Mouse (Mus musculus) liver, embryonic 14.5 days (tissue): ENCODE data around the gene Treh. TPM values are rescaled to one million over a fixed set of nuclear protein-coding genes. Genes with fewer than 3 reads are reported as not detected.
"Not testable (repeated sequence)": the region's sequence is repeated elsewhere in the genome, so short reads cannot be mapped to it uniquely, and the experiment has no call there.

ENCODE experiments used
- ATAC-seq: fragments of 200-750 bp; cut with Nextera tagmentation; 2 replicates; pipeline ENCODE4 v1.8.0; 2017; ENCODE audit warnings: moderate number of reproducible peaks, mild to moderate bottlenecking, moderate library complexity; ENCODE audit not compliant: insufficient read depth
- DNase-seq, 3 experiments: peaks; one replicate each; pipeline ENCODE4 v3.0.0-alpha.2; 2012 to 2013; ENCODE audit warnings: low read depth in 3 of 3, low spot score in 3 of 3
- H3K27ac ChIP-seq: fragments of 300-500 bp; sonication (generic); 2 replicates; pipeline ENCODE4 v1.5.1; 2014; ENCODE audit warnings: moderate library complexity, mild to moderate bottlenecking, control low read depth, inconsistent platforms
- H3K27me3 ChIP-seq: fragments of 300-500 bp; sonication (generic); 2 replicates; pipeline ENCODE4 v1.6.1; 2014; ENCODE audit warnings: mild to moderate bottlenecking, low read length, moderate library complexity; ENCODE audit not compliant: control insufficient read depth, insufficient read depth
- H3K36me3 ChIP-seq: fragments of 300-500 bp; sonication (generic); replicated peaks from 2 replicates; pipeline ENCODE4 v1.6.1; 2014; ENCODE audit warnings: low read depth; ENCODE audit not compliant: control insufficient read depth, insufficient read depth
- H3K4me1 ChIP-seq, 2 experiments: fragments of 200-500 bp in 1 of 2; fragments of 300-500 bp in 1 of 2; sonication (generic) in 1 of 2; replicated peaks; 2 replicates each; pipeline ENCODE4 v1.6.1; 2012 to 2014; ENCODE audit warnings: antibody characterized with exemption in 1 of 2, inconsistent platforms in 1 of 2, low read length in 1 of 2; ENCODE audit not compliant: control insufficient read depth in 2 of 2, insufficient read depth in 2 of 2
- H3K4me2 ChIP-seq: fragments of 300-500 bp; sonication (generic); 2 replicates; pipeline ENCODE4 v1.6.1; 2014; ENCODE audit warnings: low read depth, mild to moderate bottlenecking, control low read depth, moderate library complexity
- H3K4me3 ChIP-seq, 2 experiments: fragments of 200-500 bp in 1 of 2; fragments of 300-500 bp in 1 of 2; sonication (generic) in 1 of 2; 2 replicates each; pipeline ENCODE4 v1.5.1; 2012 to 2014; ENCODE audit warnings: low read depth in 2 of 2, low read length in 2 of 2, mild to moderate bottlenecking in 2 of 2, control low read depth in 1 of 2, inconsistent platforms in 1 of 2, moderate library complexity in 1 of 2; ENCODE audit not compliant: insufficient read depth in 1 of 2
- H3K9ac ChIP-seq: fragments of 300-500 bp; sonication (generic); replicated peaks from 2 replicates; pipeline ENCODE4 v1.6.1; 2014; ENCODE audit warnings: mild to moderate bottlenecking, control low read depth, moderate library complexity
- H3K9me3 ChIP-seq: fragments of 300-500 bp; sonication (generic); 2 replicates; pipeline ENCODE4 v1.6.1; 2016; ENCODE audit warnings: low read length, mixed read lengths; ENCODE audit not compliant: control insufficient read depth
- CTCF ChIP-seq: IDR thresholded peaks from 2 replicates; pipeline ENCODE4 v1.5.1; 2016; ENCODE audit warnings: antibody characterized with exemption, low read depth, control low read depth
- EP300 ChIP-seq: IDR thresholded peaks from 2 replicates; pipeline ENCODE4 v1.6.1; 2016; ENCODE audit warnings: antibody characterized with exemption, low read depth
- WGBS: fragments of 180-500 bp; shearing (Covaris S2); extraction: QIAGEN DNeasy Blood & Tissue Kit; methylation state at CpG from one replicate; pipeline ENCODE4 v1.1.7; 2014; ENCODE audit not compliant: insufficient replicate concordance; 5-methylcytosine and 5-hydroxymethylcytosine counted together
- polyA plus RNA-seq, 2 experiments: library from polyadenylated mRNA; depleted of rRNA in 1 of 2; stranded (reverse) in 1 of 2; unstranded in 1 of 2; fragments of >200 nt; fragmentation: Nextera tagmentation in 1 of 2; extraction: Ambion mirVana in 1 of 2; gene quantifications; 2 replicates each; pipeline versions ENCODE4 v1.2.1 to v1.2.3; 2012 to 2014

Gene Treh
- polyA plus RNA-seq (2012; rRNA removed) (not detected in 2 replicates), polyA plus RNA-seq (2014; fragmentation: Nextera tagmentation; extraction: Ambion mirVana) (not detected in 2 replicates)

- H3K27ac ChIP-seq: no peak within 1 kb of the TSS
- H3K4me1 ChIP-seq: no peaks in the 10 kb centered on the region
- H3K9ac ChIP-seq: no peak within 1 kb of the TSS
- WGBS: 69% methylated on average over 3 of the region's 3 CpGs
- no peak for TF ChIP-seq CTCF
- no peaks in the 10 kb centered on the region for H3K36me3 ChIP-seq
- no peaks in the 10 kb centered on the region for H3K9me3 ChIP-seq
- H3K4me3 ChIP-seq: no peak within 1 kb of the TSS
- H3K27me3 ChIP-seq: no peaks in the 10 kb centered on the region
- DNase-seq (no peak), ATAC-seq (no peak)
- H3K4me2 ChIP-seq: no peak within 1 kb of the TSS
These were observed at the start of gene Treh for GRCm38 (mm10) chr9:44673005-44673404. Gene Treh, plus strand, starts transcription at chr9:44673233.

GRCm38 (mm10) chr9:44624390-44624789, 48.6 kb upstream of the Treh start:
- Histone ChIP-seq H3K4me3 (no peak overlapping the region), H3K27ac (no peak overlapping the region), H3K4me2 (no peak overlapping the region), H3K27me3 (no peaks in the 10 kb centered on the region), H3K36me3 (peaks cover 80% of the 10 kb centered on the region), H3K9ac (no peak overlapping the region), H3K9me3 (no peaks in the 10 kb centered on the region), H3K4me1 (peaks cover 0 to 2% of the 10 kb centered on the region in 2 experiments; a peak in 1 of 4 replicates)
- TF ChIP-seq CTCF (no peak), EP300 (no peak)
- ATAC-seq (no peak), DNase-seq (no peak)
- 76% methylated on average over 5 of the region's 5 CpGs for WGBS

GRCm38 (mm10) chr9:44626268-44626667, 46.8 kb upstream of the Treh start:
- no peak overlapping the region for H3K27ac ChIP-seq
- 42% methylated on average over 5 of the region's 5 CpGs for WGBS
- DNase-seq: peak in 2 of 3 experiments; percentile 22 to 32
- no peaks in the 10 kb centered on the region for H3K9me3 ChIP-seq
- no peak overlapping the region for H3K4me3 ChIP-seq
- H3K4me1 ChIP-seq: peaks cover 0 to 2% of the 10 kb centered on the region in 2 experiments; a peak in 1 of 4 replicates
- ATAC-seq: peak; percentile 62; the same call in 1 of the 2 replicates
- H3K4me2 ChIP-seq: no peak overlapping the region
- H3K27me3 ChIP-seq: no peaks in the 10 kb centered on the region
- peak; percentile 34; the same call in 1 of the 2 replicates for TF ChIP-seq EP300
- TF ChIP-seq CTCF: no peak
- H3K36me3 ChIP-seq: peaks cover 81% of the 10 kb centered on the region
- no peak overlapping the region for H3K9ac ChIP-seq

- 57% methylated on average over 15 of the region's 15 CpGs for WGBS
- DNase-seq (no peak), ATAC-seq (no peak)
- Histone ChIP-seq H3K9me3 (no peaks in the 10 kb centered on the region), H3K4me2 (no peak overlapping the region), H3K27me3 (no peaks in the 10 kb centered on the region), H3K4me1 (no peaks in the 10 kb centered on the region; a peak in 1 of 4 replicates), H3K36me3 (peaks cover 59% of the 10 kb centered on the region), H3K9ac (no peak overlapping the region), H3K27ac (no peak overlapping the region), H3K4me3 (no peak overlapping the region)
- no peak for TF ChIP-seq EP300
- peak; percentile 30 for TF ChIP-seq CTCF
These were observed 35.4 kb upstream of the Treh start for GRCm38 (mm10) chr9:44637551-44638169.

DNA sequence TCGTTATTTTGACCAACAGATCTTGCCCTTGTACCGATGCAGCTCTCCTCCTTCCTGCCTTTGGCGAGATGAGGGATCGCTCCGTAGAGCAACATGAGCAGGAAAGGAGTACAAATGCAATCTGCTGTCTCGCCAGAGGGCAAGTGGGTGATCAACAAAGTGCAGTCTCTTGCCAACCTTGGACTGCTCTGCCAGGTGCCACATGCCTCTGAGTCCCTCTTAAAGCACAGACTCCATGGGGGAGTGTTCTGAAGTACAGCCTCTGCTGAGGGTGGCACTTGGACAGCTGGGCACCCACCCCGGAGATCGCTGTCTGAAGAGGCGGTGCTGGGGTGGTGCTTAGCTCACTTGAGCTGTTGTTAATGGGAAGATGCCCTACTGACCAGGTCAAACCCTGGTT, 34.3 kb upstream of the Treh start:
- H3K9ac ChIP-seq, ATAC-seq, H3K27ac ChIP-seq, H3K27me3 ChIP-seq, H3K4me3 ChIP-seq, DNase-seq, H3K4me1 ChIP-seq, H3K4me2 ChIP-seq, H3K9me3 ChIP-seq: not testable (repeated sequence)
- WGBS: 89% methylated on average over 9 of the region's 9 CpGs
- H3K36me3 ChIP-seq: peaks cover 50% of the 10 kb centered on the region

DNA sequence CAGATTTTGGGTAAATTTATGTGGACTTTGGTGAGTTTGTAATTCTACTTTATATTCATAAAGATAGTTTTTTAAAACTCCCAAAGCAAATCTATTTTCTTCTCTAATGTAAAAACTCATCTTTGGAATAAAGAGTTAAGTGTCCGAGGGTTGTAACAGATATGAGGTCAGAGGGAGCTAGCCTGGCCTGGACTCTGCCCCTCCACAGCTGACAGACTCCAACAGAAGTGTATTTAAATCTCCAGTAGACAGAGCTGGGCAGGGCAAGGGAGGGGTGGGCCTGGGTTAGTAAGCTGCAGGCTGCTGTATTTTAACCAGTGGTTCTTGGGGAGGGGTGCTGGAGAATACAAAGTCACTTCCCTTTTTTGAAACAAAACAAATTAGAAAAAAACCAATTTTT, 33.0 kb upstream of the Treh start:
- not testable (repeated sequence) for ATAC-seq, H3K4me3 ChIP-seq, H3K27ac ChIP-seq, H3K4me2 ChIP-seq, H3K4me1 ChIP-seq, H3K9me3 ChIP-seq, H3K9ac ChIP-seq, H3K27me3 ChIP-seq, DNase-seq
- 42% methylated on average over 1 of the region's 1 CpGs for WGBS
- peaks cover 37% of the 10 kb centered on the region for H3K36me3 ChIP-seq
